Mouse (Mus musculus): ENCODE data around the gene Tmcc1.

GRCm38 (mm10) chr6:116192809-116193311, 426 bp downstream of the Tmcc1 start:
- TF ChIP-seq CTCF (IDR thresholded peaks at IDR 0.05; ENCODE audit: control insufficient read depth, insufficient read depth, insufficient replicate concordance, low read depth, low read length) (no peak), POLR2A (IDR thresholded peaks at IDR 0.05; ENCODE audit: control insufficient read depth, low read depth, low read length) (no peak; the same call in 1 of the 2 replicates)

All from testis, adult 2 months (tissue).